Mouse (Mus musculus): ENCODE results near the gene Tctn1.

- TF ChIP-seq CTCF (IDR thresholded peaks at IDR 0.05; ENCODE audit: extremely low read depth, insufficient read depth, insufficient read length, insufficient replicate concordance) = no peak
- no peak for TF ChIP-seq POLR2A (IDR thresholded peaks at IDR 0.05; ENCODE audit: low read depth, low read length)
Observed at GRCm38 (mm10) chr5:122218928-122219327, 45.3 kb downstream of the Tctn1 start.
